Mouse (Mus musculus): ENCODE data around the gene Slc11a1.
A peak's percentile ranks its signal among the peaks of the same experiment; 100 is the strongest.

Gene Slc11a1

GRCm38 (mm10) chr1:74353453-74354229 is 21.4 kb upstream of the Slc11a1 start:
- no peak for DNase-seq (ENCODE audit: low spot score)

GRCm38 (mm10) chr1:74357531-74357930 is 17.5 kb upstream of the Slc11a1 start:
- no peak for DNase-seq (ENCODE audit: low spot score)

GRCm38 (mm10) chr1:74359952-74360517 is 15.0 kb upstream of the Slc11a1 start:
- no peak for DNase-seq (ENCODE audit: low spot score)

- DNase-seq (ENCODE audit: low spot score) = peak; percentile 61
Observed at GRCm38 (mm10) chr1:74361812-74362211, 13.2 kb upstream of the Slc11a1 start, which contains the start of gene Catip. Gene Catip, plus strand, starts transcription at chr1:74362108.

GRCm38 (mm10) chr1:74362325-74363229 is 12.4 kb upstream of the Slc11a1 start:
- no peak for DNase-seq (ENCODE audit: low spot score)

GRCm38 (mm10) chr1:74363437-74363836 is 11.6 kb upstream of the Slc11a1 start:
- DNase-seq (ENCODE audit: low spot score) = no peak

GRCm38 (mm10) chr1:74364270-74364669 is 10.7 kb upstream of the Slc11a1 start:
- no peak for DNase-seq (ENCODE audit: low spot score)

GRCm38 (mm10) chr1:74367886-74368645 is 6.9 kb upstream of the Slc11a1 start:
- peak; percentile 45 for DNase-seq (ENCODE audit: low spot score)

GRCm38 (mm10) chr1:74370040-74370439 is 5.0 kb upstream of the Slc11a1 start:
- DNase-seq (ENCODE audit: low spot score) = no peak

GRCm38 (mm10) chr1:74373372-74373771 is 1.6 kb upstream of the Slc11a1 start:
- DNase-seq (ENCODE audit: low spot score) = no peak

- DNase-seq (ENCODE audit: low spot score) = no peak
Observed at GRCm38 (mm10) chr1:74375561-74375960, 566 bp downstream of the Slc11a1 start.

- DNase-seq (ENCODE audit: low spot score) = no peak
Observed at GRCm38 (mm10) chr1:74376396-74376795, 1.4 kb downstream of the Slc11a1 start.

GRCm38 (mm10) chr1:74379058-74379504 is 4.1 kb downstream of the Slc11a1 start:
- no peak for DNase-seq (ENCODE audit: low spot score)

GRCm38 (mm10) chr1:74380484-74380883 is 5.5 kb downstream of the Slc11a1 start:
- DNase-seq (ENCODE audit: low spot score) = no peak

GRCm38 (mm10) chr1:74381588-74382021 is 6.6 kb downstream of the Slc11a1 start:
- no peak for DNase-seq (ENCODE audit: low spot score)

GRCm38 (mm10) chr1:74383385-74383784 is 8.4 kb downstream of the Slc11a1 start:
- no peak for DNase-seq (ENCODE audit: low spot score)

- no peak for DNase-seq (ENCODE audit: low spot score)
Observed at GRCm38 (mm10) chr1:74384525-74384924, 9.5 kb downstream of the Slc11a1 start.

- no peak for DNase-seq (ENCODE audit: low spot score)
Observed at GRCm38 (mm10) chr1:74385064-74385463, 10.1 kb downstream of the Slc11a1 start.

GRCm38 (mm10) chr1:74385531-74385930 is 10.5 kb downstream of the Slc11a1 start:
- DNase-seq (ENCODE audit: low spot score) = no peak

- no peak for DNase-seq (ENCODE audit: low spot score)
Observed at GRCm38 (mm10) chr1:74386363-74386713, 11.3 kb downstream of the Slc11a1 start.

GRCm38 (mm10) chr1:74386714-74387385 is 11.9 kb downstream of the Slc11a1 start:
- peak; percentile 92 for DNase-seq (ENCODE audit: low spot score)
